Mouse (Mus musculus) C2C12 (cell line): ENCODE results near the gene Mccc1.

Source experiments
- CTCF ChIP-seq: IDR thresholded peaks from one replicate; pipeline ENCODE4 v1.5.1; 2011; ENCODE audit not compliant: control insufficient read depth, insufficient read depth, insufficient read length
- MAX ChIP-seq: IDR thresholded peaks from one replicate; pipeline ENCODE4 v1.6.1; 2011; ENCODE audit warnings: mild to moderate bottlenecking, control low read depth
- MYOD1 ChIP-seq: IDR thresholded peaks from one replicate; pipeline ENCODE4 v1.6.1; 2011; ENCODE audit warnings: low read depth; ENCODE audit not compliant: control insufficient read depth, insufficient read length
- MYOG ChIP-seq: IDR thresholded peaks from one replicate; pipeline ENCODE4 v1.6.1; 2011; ENCODE audit not compliant: control insufficient read depth, insufficient read length; ENCODE audit errors: extremely low read depth

DNA sequence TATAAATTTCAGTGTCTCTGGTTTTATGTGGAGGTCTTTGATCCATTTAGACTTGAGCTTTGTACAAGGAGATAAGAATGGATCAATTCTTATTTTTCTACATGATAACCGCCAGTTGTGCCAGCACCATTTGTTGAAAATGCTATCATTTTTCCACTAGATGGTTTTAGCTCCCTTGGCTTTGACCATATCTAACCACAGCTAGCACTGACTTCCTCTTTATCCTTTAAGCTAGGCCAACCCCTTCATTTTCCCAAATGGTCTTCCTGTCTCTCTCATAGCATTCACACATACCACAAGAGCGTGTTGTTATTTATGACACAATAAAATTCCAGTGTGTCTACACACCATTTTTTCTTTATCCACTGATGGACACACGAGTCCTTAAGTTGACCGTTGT, 29.5 kb upstream of the Mccc1 start:
- TF ChIP-seq CTCF (no peak), MAX (no peak), MYOD1 (no peak), MYOG (no peak)
